Mouse (Mus musculus): ENCODE measurements around the gene Lce3b.

Gene Lce3b

DNA sequence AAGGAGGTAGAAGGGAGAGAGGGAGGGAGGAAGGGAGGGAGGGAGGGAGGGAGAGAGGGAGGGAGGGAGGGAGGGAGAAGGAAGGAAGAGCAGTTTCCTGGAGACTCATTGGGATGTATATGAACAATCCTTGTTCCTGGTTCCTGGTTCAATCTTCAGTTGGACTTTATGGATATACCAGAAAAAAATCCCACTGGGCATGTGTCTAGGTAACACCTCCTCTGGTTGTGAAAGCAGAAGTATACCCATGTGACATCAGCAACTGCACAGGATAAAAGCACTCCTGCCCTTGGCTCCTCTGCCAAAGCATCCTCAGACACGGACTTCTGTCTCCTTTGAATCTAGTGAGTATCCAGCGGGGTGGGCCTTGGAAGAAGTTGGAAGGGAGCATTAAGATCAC is at the start of gene Lce3b:
Gene Lce3b (plus strand): TSS at position 301 of the 400 bp plus-strand sequence.
- DNase-seq (ENCODE audit: low spot score): no peak

DNA sequence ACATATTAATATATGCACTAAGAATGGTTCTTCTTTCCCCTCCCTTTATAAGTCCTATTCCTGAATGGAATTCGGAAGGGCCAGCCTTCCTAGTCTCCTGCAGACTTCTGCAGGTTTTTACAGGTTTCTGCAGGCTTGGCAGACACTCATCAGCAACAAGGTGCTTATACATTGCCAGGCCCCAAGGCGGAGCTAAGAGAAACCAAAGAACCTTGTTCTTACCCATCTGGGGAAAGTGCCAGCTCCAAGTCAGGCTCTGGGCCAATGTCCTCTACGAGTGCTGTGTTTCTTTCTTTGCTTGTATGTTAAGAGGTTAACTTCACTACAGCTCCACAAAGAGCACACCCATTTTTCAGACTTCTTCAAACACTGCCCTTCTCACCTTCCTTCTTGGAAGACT is 38.7 kb upstream of the Lce3b start:
- no peak for DNase-seq (ENCODE audit: low spot score)

DNA sequence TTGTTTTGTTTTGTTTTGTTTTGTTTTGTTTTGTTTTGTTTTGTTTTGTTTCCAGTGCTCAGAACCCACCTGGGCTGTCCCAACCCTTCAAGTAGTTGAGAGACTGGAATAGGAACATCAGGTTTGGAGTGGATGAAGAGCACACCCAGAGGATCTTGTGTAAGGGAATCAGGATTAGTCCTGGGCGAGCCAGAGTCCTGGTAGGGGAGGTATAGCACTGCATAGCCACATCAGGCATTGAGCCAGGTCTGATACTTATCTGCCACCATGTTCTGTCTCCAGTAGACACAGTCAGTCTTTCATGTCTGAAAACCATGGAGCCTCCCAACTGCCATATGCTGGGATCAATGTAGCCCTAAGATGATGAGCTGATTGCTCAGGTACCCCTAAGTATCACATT is 38.3 kb upstream of the Lce3b start:
- DNase-seq (ENCODE audit: low spot score): no peak

GRCm38 (mm10) chr3:92902992-92903391 is 29.8 kb upstream of the Lce3b start:
- peak; percentile 60 for DNase-seq (ENCODE audit: low spot score)

DNA sequence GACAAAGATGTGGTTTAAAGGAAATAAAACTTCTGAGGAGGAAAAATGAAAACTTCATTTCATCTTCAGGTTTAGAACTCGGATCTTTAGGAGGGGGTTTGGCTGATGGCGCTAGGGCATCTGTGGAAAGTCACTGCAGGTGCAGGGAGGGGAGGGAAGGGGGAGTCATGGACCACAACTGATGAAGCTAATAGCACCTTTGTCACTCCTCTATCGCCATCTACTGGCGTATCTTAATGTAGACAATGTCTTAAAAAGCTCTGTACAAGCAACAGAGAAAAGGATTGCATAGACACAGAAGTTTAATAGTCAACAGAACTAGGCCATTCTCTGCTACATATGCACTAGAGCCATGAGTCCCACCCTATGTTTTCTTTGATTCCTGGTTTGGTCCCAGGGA is 29.1 kb upstream of the Lce3b start:
- DNase-seq (ENCODE audit: low spot score): peak; percentile 74

DNA sequence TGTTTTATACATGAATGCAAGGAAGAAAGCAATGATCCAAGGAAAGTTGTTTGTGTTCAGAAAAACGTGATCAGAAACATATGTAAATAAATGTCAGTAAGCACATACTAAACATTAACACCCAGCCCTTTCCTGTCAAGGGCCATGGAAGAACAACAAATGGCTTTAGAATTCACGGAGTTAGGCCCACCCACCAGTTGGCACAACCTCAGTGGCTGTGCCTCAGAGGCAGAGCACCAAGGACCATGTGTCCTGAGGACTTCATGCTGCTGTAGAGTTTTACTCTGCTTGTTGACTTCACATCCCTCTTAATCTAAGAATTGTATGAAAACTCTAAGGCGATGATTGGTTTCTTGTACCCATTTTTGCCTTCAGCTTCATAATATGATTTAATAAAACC is 27.6 kb upstream of the Lce3b start:
- DNase-seq (ENCODE audit: low spot score): no peak

DNA sequence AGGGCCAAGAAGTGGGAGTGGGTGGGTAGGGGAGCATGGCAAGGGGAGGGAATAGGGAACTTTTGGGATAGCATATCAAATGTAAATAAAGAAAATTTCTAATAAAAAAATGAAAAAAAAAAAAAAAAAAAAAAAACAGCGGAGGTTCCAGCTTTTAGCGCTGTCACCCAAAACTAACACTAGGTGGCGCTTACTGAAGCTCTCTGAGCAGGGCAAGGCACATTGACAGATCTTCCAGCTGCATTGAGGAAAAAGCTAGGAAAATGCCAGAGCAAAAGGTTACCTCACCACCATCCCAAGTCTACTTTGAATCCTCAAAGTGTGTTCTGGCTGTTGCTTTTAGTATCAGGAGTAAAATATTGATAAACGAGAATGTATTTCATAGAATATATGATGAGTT is 25.2 kb upstream of the Lce3b start:
- peak; percentile 76 for DNase-seq (ENCODE audit: low spot score)

DNA sequence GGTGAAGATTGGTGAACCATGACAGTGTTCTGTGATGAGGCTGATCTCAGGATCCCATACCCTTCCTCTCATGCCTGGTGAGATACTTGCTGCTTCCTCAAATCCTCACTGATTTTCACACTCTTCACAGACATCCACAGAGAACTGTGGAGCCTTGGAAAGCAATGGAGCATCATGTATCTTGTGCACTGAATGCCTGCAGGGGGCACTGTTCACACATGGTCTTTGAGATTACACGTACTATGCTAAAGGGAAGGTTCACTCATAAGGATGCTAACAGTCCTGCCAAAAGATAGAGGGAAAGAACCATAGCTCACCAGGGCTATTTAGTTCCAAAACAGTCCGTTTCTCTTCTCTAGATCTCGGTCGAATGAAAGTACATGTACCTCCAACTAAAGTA is 12.4 kb upstream of the Lce3b start:
- peak; percentile 63 for DNase-seq (ENCODE audit: low spot score)

DNA sequence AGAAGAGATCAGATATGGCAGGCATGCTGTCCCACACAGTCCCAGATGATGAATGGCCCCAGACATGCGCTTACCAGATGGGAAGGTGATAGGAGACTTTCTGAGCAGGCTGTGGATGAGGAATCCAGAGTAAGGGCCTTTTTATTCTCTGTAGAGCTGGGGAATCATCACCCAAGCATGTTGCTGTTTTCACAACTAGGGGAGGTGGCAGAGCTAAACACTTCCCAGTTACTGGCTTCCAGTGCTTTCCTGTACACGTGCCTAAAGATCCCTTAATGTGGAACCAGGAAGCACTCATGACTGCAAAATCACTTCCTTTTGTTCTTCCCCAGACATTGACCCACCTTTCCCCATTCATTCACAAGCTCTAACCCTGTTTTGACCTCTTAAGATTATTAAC is 6.6 kb upstream of the Lce3b start, which contains the start of gene Lce3a:
Gene Lce3a (minus strand): TSS at position 101 of the 400 bp plus-strand sequence.
- no peak for DNase-seq (ENCODE audit: low spot score)

GRCm38 (mm10) chr3:92944186-92944585 is 11.4 kb downstream of the Lce3b start, which contains the start of gene Lce3c:
Gene Lce3c, plus strand, starts transcription at chr3:92944486.
- DNase-seq (ENCODE audit: low spot score): no peak

- DNase-seq (ENCODE audit: low spot score): no peak
Observed at GRCm38 (mm10) chr3:92957090-92957489, 24.3 kb downstream of the Lce3b start, which contains the start of gene Lce3d. Gene Lce3d, plus strand, starts transcription at chr3:92957390.

DNA sequence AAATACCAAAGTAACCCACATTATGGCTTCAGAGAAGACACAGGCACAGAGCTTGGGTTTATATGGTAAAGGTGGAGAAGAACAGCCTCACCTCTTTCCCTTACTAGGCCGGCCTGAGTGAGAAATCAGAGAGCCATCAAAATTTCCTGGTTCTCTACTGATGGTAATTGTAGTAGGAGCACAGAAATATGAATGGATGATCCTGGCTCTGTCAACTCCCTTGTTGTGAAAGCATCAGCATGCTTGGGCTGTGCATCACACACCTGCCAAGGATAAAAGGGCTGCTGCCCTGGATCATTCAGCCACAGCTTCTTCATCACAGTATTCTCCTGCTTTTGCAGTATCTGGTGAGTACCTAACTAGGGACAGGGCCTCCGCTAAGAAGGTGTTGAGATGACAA is 34.0 kb downstream of the Lce3b start, which contains the start of gene Lce3e:
Gene Lce3e (plus strand): TSS at position 301 of the 400 bp plus-strand sequence.
- no peak for DNase-seq (ENCODE audit: low spot score)

- no peak for DNase-seq (ENCODE audit: low spot score)
Observed at GRCm38 (mm10) chr3:92978484-92978883, 45.7 kb downstream of the Lce3b start.
